Mouse (Mus musculus): ENCODE results near the gene Dek. TPM values are rescaled to one million over a fixed set of nuclear protein-coding genes. Genes with fewer than 3 reads are reported as not detected.
A peak's percentile ranks its signal among the peaks of the same experiment; 100 is the strongest.

The Dek gene
- polyA plus RNA-seq, 1 experiment = 66.4 TPM

DNA sequence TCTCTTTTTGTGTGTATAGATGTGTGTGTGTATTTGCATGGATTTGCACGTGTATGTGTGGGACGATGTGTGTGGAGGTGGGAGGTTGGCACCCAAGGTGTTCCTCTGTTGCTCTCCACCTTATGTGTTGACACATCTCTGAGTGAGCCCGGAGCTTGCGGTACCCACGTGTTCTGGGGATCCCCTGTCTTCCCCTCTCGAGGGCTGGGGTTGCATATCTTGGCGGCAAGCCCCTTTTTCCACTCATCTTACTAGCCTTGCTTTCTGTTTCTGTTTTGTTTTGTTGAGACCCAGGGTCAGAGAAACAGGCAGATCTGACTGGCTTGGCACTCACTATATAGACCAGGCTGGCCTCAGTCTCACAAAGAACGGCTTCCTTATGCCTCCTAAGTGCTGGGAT is 27.1 kb upstream of the Dek start:
- DNase-seq (ENCODE audit: low read depth) = no peak

GRCm38 (mm10) chr13:47129090-47129489 is 23.1 kb upstream of the Dek start:
- no peak for DNase-seq (ENCODE audit: low read depth)
- TF ChIP-seq POLR2A (IDR thresholded peaks at IDR 0.05; ENCODE audit: borderline replicate concordance, extremely low read depth, insufficient read depth, insufficient read length, poor library complexity, severe bottlenecking) (no peak), CTCF (IDR thresholded peaks at IDR 0.05; ENCODE audit: borderline replicate concordance, extremely low read depth, insufficient read depth, insufficient read length) (no peak)

More for the DNA sequence above, 27.1 kb upstream of the Dek start:
- TF ChIP-seq POLR2A (IDR thresholded peaks at IDR 0.05; ENCODE audit: borderline replicate concordance, extremely low read depth, insufficient read depth, insufficient read length, poor library complexity, severe bottlenecking) = no peak
- no peak for TF ChIP-seq CTCF (IDR thresholded peaks at IDR 0.05; ENCODE audit: borderline replicate concordance, extremely low read depth, insufficient read depth, insufficient read length)

DNA sequence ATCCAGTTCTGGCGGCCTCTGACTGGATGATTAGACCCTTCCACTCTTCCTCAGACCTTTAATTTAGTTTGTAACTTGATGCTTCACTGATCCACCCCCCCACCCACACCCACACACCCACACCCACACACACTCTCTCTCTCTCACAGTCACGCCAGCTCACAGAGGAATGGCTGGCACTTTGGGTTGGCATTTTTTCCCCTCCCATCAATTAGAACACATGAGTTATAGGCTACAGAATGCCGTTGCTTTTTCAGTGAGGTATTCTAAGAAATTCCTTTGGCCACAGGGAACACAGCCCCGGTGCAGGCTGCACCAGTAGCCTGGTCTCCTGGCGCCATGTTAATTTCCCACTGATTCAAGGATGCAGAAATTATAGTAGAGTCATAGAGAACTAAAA is 19.6 kb upstream of the Dek start:
- TF ChIP-seq CTCF (IDR thresholded peaks at IDR 0.05; ENCODE audit: borderline replicate concordance, extremely low read depth, insufficient read depth, insufficient read length) (no peak), POLR2A (IDR thresholded peaks at IDR 0.05; ENCODE audit: borderline replicate concordance, extremely low read depth, insufficient read depth, insufficient read length, poor library complexity, severe bottlenecking) (no peak)
- no peak for DNase-seq (ENCODE audit: low read depth)

GRCm38 (mm10) chr13:47124986-47125385 is 19.0 kb upstream of the Dek start:
- DNase-seq (ENCODE audit: low read depth) = no peak

DNA sequence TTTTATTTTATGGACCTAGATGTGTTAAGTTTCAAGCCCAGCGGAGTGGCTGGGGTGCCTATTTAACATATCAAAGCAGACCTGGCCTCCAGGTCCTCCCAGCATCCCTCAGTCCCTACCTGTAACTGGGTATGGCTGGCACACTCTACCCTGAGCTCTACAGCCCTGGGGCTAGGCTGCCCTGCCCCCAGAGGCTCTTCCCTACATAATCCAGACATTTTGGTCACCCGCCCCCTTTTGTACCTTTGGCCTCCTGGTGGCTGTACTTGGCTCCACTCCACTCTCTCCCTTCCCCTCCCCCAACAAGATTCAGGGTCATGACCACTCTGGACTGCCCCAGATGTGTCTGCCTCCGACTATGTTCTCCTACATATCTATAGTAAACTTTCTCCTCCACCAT is 18.4 kb upstream of the Dek start:
- no peak for DNase-seq (ENCODE audit: low read depth)
- TF ChIP-seq CTCF (IDR thresholded peaks at IDR 0.05; ENCODE audit: borderline replicate concordance, extremely low read depth, insufficient read depth, insufficient read length) (no peak), POLR2A (IDR thresholded peaks at IDR 0.05; ENCODE audit: borderline replicate concordance, extremely low read depth, insufficient read depth, insufficient read length, poor library complexity, severe bottlenecking) (no peak)

More at GRCm38 (mm10) chr13:47124986-47125385, 19.0 kb upstream of the Dek start:
- no peak for TF ChIP-seq CTCF (IDR thresholded peaks at IDR 0.05; ENCODE audit: borderline replicate concordance, extremely low read depth, insufficient read depth, insufficient read length)
- no peak for TF ChIP-seq POLR2A (IDR thresholded peaks at IDR 0.05; ENCODE audit: borderline replicate concordance, extremely low read depth, insufficient read depth, insufficient read length, poor library complexity, severe bottlenecking)

GRCm38 (mm10) chr13:47122537-47123430 is 16.8 kb upstream of the Dek start, which contains the start of gene Rnf144b:
TSS of gene Rnf144b (plus strand) at chr13:47122656.
- DNase-seq (ENCODE audit: low read depth) = peak; percentile 67
- TF ChIP-seq POLR2A (IDR thresholded peaks at IDR 0.05; ENCODE audit: borderline replicate concordance, extremely low read depth, insufficient read depth, insufficient read length, poor library complexity, severe bottlenecking) = no peak
- TF ChIP-seq CTCF (IDR thresholded peaks at IDR 0.05; ENCODE audit: borderline replicate concordance, extremely low read depth, insufficient read depth, insufficient read length) = no peak

GRCm38 (mm10) chr13:47121333-47121889 is 15.4 kb upstream of the Dek start:
- no peak for TF ChIP-seq POLR2A (IDR thresholded peaks at IDR 0.05; ENCODE audit: borderline replicate concordance, extremely low read depth, insufficient read depth, insufficient read length, poor library complexity, severe bottlenecking)
- peak; percentile 27; the same call in 1 of the 2 replicates for TF ChIP-seq CTCF (IDR thresholded peaks at IDR 0.05; ENCODE audit: borderline replicate concordance, extremely low read depth, insufficient read depth, insufficient read length)

DNA sequence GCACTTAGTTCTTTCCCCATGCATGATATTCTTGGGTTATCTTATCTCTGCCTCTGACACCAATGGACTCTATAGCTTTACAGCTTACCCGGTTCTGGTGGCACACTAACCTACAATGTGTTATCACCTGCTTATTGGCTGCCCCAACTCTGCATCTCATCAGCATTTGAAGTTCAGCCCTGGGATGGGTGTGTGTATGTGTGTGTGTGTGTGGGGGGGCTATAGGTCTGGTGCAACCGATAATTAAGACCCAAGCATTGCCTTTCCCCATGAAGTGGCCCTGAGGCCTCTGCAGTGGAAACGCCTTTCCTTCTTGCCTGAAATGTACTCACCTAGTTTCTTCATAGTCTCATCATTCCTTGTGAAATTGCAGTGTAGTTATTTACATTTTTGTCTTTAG is 10.0 kb upstream of the Dek start:
- TF ChIP-seq POLR2A (IDR thresholded peaks at IDR 0.05; ENCODE audit: borderline replicate concordance, extremely low read depth, insufficient read depth, insufficient read length, poor library complexity, severe bottlenecking) (no peak), CTCF (IDR thresholded peaks at IDR 0.05; ENCODE audit: borderline replicate concordance, extremely low read depth, insufficient read depth, insufficient read length) (no peak)

More at GRCm38 (mm10) chr13:47121333-47121889, 15.4 kb upstream of the Dek start:
- no peak for DNase-seq (ENCODE audit: low read depth)

DNA sequence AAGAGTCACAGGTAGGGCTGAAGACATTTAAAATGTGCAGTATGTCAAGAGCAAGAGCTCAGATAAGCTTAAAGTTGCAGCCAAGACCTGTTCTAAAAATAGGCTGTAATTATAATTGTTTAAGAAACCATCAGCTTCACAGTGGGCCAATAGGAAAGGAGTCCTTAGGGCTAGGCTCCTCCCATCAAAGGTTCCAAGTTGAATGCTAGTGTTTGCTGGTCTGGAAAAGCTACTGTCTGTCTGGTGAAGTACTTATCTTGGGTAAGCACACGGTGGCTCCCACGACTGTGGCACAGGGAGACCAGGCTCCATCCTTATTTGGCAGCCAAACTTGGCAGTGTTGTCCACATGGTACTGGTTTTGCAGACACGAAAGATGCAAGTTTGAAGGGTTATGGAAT is 6.9 kb upstream of the Dek start:
- DNase-seq (ENCODE audit: low read depth) = no peak
- no peak for TF ChIP-seq CTCF (IDR thresholded peaks at IDR 0.05; ENCODE audit: borderline replicate concordance, extremely low read depth, insufficient read depth, insufficient read length)
- no peak for TF ChIP-seq POLR2A (IDR thresholded peaks at IDR 0.05; ENCODE audit: borderline replicate concordance, extremely low read depth, insufficient read depth, insufficient read length, poor library complexity, severe bottlenecking)

More for the DNA sequence above, 10.0 kb upstream of the Dek start:
- DNase-seq (ENCODE audit: low read depth) = no peak

DNA sequence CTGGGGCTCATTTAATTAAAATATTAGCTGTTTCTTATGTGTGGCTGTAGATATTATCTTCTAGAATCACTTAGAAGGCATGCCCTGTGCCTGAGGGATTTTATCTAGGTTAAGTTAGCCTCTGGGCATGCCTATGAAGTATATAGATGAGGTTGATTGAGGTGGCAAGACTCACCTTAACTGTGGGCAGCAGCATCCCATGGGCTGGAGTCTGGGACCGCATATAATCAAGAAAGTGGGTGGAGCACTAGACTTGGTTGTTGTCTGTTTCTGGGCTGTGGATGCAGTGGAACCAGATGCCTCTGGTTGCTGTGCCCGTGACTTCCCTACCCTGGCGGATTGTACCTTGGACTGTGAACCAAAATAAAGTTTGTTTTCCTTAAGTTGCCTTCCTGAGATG is 6.1 kb upstream of the Dek start:
- TF ChIP-seq CTCF (IDR thresholded peaks at IDR 0.05; ENCODE audit: borderline replicate concordance, extremely low read depth, insufficient read depth, insufficient read length) (no peak), POLR2A (IDR thresholded peaks at IDR 0.05; ENCODE audit: borderline replicate concordance, extremely low read depth, insufficient read depth, insufficient read length, poor library complexity, severe bottlenecking) (no peak)

DNA sequence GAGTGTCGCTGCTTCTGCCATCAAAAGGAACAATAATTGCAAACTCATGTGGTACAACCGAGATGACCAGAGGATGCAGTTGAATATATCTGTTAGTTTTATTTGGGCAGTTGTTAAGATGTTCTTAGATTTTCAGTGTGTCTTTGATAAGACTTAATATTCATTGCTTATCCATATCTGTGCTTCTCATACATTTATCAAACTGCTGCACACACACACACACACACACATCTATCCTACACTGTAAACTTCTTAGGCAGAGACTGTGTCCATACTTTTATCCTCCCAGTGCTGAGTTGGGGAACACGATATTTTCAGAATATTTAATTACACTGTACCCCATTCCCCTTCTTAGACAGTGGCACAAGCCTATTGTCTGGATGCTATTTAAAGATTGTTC is 5.2 kb upstream of the Dek start:
- DNase-seq (ENCODE audit: low read depth) = no peak
- no peak for TF ChIP-seq CTCF (IDR thresholded peaks at IDR 0.05; ENCODE audit: borderline replicate concordance, extremely low read depth, insufficient read depth, insufficient read length)
- no peak for TF ChIP-seq POLR2A (IDR thresholded peaks at IDR 0.05; ENCODE audit: borderline replicate concordance, extremely low read depth, insufficient read depth, insufficient read length, poor library complexity, severe bottlenecking)

More for the DNA sequence above, 6.1 kb upstream of the Dek start:
- no peak for DNase-seq (ENCODE audit: low read depth)
